Mouse (Mus musculus) left cerebral cortex, postnatal 14 days (tissue): Measurements from ENCODE around the gene Tmcc2. TPM values are rescaled to one million over a fixed set of nuclear protein-coding genes. Genes with fewer than 3 reads are reported as not detected.

Source experiments
- total RNA-seq, 2 experiments: library from RNA; stranded (reverse); gene quantifications; 2 replicates each; pipeline ENCODE4 v1.2.3; 2021

Tmcc2 gene
- total RNA-seq, 2 experiments from 2014 or later: 128 to 132 TPM

Other genes with a start within 250 kb of the Tmcc2 start
- 1 to 10 TPM; 4.1 to 4.6 TPM for gene Lemd1, start 199.8 kb downstream of the Tmcc2 start, total RNA-seq
- 1 to 10 TPM; 3.7 to 3.9 TPM for gene AC124108.1, start 199.8 kb downstream of the Tmcc2 start, total RNA-seq
- not detected for gene Gm10188, start 161.5 kb downstream of the Tmcc2 start, total RNA-seq
- gene Klhdc8a, start 92.7 kb downstream of the Tmcc2 start, total RNA-seq: 10 to 100 TPM; 13.1 to 16.8 TPM
- gene Nuak2, start 75.2 kb downstream of the Tmcc2 start, total RNA-seq: 1 to 10 TPM; 1.6 to 1.7 TPM
- 10 to 100 TPM; 32.4 to 32.6 TPM for gene Dstyk, start 26.3 kb upstream of the Tmcc2 start, total RNA-seq
- gene Rbbp5, start 86.1 kb upstream of the Tmcc2 start, total RNA-seq: 10 to 100 TPM; 35.7 to 43.8 TPM
- 1 to 10 TPM; 2.3 to 2.7 TPM for gene Tmem81, start 114.9 kb upstream of the Tmcc2 start, total RNA-seq
- 10 to 100 TPM; 53.2 to 58.8 TPM for gene Cntn2, start 152.0 kb upstream of the Tmcc2 start, total RNA-seq